Mouse (Mus musculus) intestine, embryonic 16.5 days (tissue): ENCODE data around the gene Adgrg1. TPM values are rescaled to one million over a fixed set of nuclear protein-coding genes. Genes with fewer than 3 reads are reported as not detected.

ENCODE experiments used
- ATAC-seq: fragments of 200-750 bp; cut with Nextera tagmentation; 2 replicates; pipeline ENCODE4 v1.8.0; 2017; ENCODE audit warnings: moderate TSS enrichment, moderate library complexity
- H3K27ac ChIP-seq: fragments of 300-500 bp; sonication (generic); 2 replicates; pipeline ENCODE4 v1.5.1; 2014; ENCODE audit warnings: mild to moderate bottlenecking, low read length
- H3K27me3 ChIP-seq: fragments of 300-500 bp; sonication (generic); replicated peaks from 2 replicates; pipeline ENCODE4 v1.6.1; 2014; ENCODE audit warnings: low read length, control low read depth, mixed read lengths; ENCODE audit not compliant: control insufficient read depth, insufficient read depth
- H3K36me3 ChIP-seq: fragments of 300-500 bp; sonication (generic); 2 replicates; pipeline ENCODE4 v1.6.1; 2014; ENCODE audit warnings: low read length, control low read depth; ENCODE audit not compliant: control insufficient read depth, insufficient read depth
- H3K4me1 ChIP-seq: fragments of 300-500 bp; sonication (generic); 2 replicates; pipeline ENCODE4 v1.6.1; 2014; ENCODE audit warnings: low read length, control low read depth, mixed read lengths; ENCODE audit not compliant: control insufficient read depth, insufficient read depth
- H3K4me2 ChIP-seq: fragments of 300-500 bp; sonication (generic); 2 replicates; pipeline ENCODE4 v1.6.1; 2014; ENCODE audit warnings: low read depth, low read length, control low read depth
- H3K4me3 ChIP-seq: fragments of 300-500 bp; sonication (generic); 2 replicates; pipeline ENCODE4 v1.5.1; 2014; ENCODE audit warnings: mild to moderate bottlenecking, low read length
- H3K9ac ChIP-seq: fragments of 300-500 bp; sonication (generic); 2 replicates; pipeline ENCODE4 v1.6.1; 2014; ENCODE audit warnings: low read depth, low read length
- H3K9me3 ChIP-seq: fragments of 300-500 bp; sonication (generic); 2 replicates; pipeline ENCODE4 v1.6.1; 2016; ENCODE audit warnings: low read length, control low read depth; ENCODE audit not compliant: control insufficient read depth
- WGBS: fragments of 180-500 bp; shearing (Covaris S2); extraction: QIAGEN DNeasy Blood & Tissue Kit; methylation state at CpG from one replicate; pipeline ENCODE4 v1.1.7; 2014; 5-methylcytosine and 5-hydroxymethylcytosine counted together
- polyA plus RNA-seq: library from polyadenylated mRNA; unstranded; fragments of >200 nt; fragmentation: Nextera tagmentation; extraction: Ambion mirVana; gene quantifications from 2 replicates; pipeline ENCODE4 v1.2.1, GENCODE M21; 2015

The Adgrg1 gene
- polyA plus RNA-seq, 1 experiment from 2014 or later, result 24.4 TPM

DNA sequence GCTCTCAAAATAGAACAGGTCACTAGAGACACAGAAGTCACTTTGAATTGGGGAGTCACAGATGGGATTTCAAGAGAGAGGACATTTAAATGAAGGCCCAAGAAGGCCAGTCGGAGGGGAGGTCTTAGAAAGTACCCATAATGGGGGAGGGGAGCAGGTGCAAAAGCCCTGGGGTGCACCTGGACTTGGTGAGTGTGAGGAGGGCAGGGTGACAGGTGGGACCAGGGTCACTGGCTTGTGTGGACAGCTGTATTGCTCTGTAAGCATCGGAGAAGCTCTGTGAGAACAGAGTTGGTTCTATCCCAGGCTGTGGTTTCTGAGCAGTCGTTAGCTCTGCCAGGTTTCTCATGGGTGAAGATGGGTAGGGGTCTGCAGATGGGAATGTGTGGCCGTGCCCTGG, 17.5 kb downstream of the Adgrg1 start:
- no peak overlapping the region for H3K4me2 ChIP-seq
- no peaks in the 10 kb centered on the region for H3K27me3 ChIP-seq
- peak overlapping the region; percentile 67; the same call in 1 of the 2 replicates for H3K27ac ChIP-seq
- H3K9me3 ChIP-seq, result no peaks in the 10 kb centered on the region
- no peaks in the 10 kb centered on the region for H3K36me3 ChIP-seq
- WGBS, result 84% methylated on average over 4 of the region's 4 CpGs
- H3K4me1 ChIP-seq, result peaks cover 37% of the 10 kb centered on the region
- ATAC-seq, result no peak
- H3K4me3 ChIP-seq, result no peak overlapping the region
- H3K9ac ChIP-seq, result no peak overlapping the region

DNA sequence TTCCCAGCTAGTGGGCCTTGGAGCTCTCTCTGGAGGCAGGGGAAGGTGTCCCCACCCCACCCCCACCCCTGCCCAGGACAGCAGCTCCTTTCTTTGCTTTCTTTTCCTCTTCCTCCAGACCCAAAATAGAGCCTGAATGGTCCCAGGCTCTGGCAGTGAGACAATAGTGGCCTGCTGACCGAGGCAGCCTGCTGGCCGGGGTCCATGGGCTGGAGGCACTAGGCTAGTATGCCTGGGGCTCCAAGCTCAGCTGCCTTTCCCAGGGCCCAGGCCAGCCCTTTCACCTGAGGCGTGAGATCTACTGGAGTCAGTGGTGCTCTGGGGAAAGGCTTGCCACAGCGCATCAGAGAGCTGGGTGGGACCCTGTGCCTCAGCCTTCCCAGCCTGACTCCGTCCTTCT, 18.0 kb downstream of the Adgrg1 start:
- H3K36me3 ChIP-seq, result no peaks in the 10 kb centered on the region
- 55% methylated on average over 5 of the region's 5 CpGs for WGBS
- H3K9ac ChIP-seq, result no peak overlapping the region
- H3K9me3 ChIP-seq, result no peaks in the 10 kb centered on the region
- no peak overlapping the region for H3K4me2 ChIP-seq
- no peaks in the 10 kb centered on the region for H3K27me3 ChIP-seq
- H3K4me3 ChIP-seq, result no peak overlapping the region
- peak overlapping the region; percentile 67 for H3K27ac ChIP-seq
- peak; percentile 30; the same call in 1 of the 2 replicates for ATAC-seq
- peaks cover 43% of the 10 kb centered on the region for H3K4me1 ChIP-seq

DNA sequence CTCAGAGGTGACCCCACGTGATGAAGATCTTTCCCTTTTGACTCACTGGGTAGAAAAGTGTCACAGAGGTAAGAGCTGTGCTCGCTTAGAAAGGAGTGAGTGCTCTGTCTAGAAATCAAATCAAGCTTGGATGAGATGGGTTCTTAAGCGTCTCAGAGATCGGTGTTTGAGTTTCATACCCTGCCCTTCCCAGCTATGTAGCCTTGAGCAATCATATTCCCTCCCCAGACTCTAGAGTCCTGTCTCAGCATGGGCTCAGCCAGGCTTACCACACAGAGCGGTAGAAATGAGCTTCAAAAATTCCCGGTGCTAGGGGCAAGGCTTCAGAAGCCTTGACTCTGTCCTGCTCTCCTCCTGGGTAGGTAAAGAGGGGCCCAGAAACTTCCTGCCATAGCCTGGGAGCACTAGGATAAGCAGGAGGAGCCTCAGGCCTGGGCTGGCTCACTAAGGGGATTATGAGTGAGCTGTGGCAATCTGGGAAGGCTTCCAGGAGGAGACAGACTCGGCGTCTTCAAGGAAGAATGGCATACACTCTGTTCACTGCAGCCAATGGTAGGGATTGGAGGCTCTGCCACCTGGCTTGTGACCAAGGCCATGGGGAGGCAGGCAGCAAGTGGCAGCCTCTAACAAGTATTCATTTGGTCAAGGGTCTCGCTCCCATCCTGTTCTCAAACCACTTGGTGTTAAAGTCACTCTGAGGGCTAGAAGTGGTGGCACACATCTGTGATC, 18.6 kb downstream of the Adgrg1 start:
- Histone ChIP-seq H3K4me1 (peaks cover 44% of the 10 kb centered on the region), H3K9me3 (no peaks in the 10 kb centered on the region), H3K9ac (no peak overlapping the region), H3K36me3 (no peaks in the 10 kb centered on the region), H3K27me3 (no peaks in the 10 kb centered on the region), H3K27ac (peak overlapping the region; percentile 67), H3K4me2 (no peak overlapping the region), H3K4me3 (no peak overlapping the region)
- ATAC-seq, result no peak
- 71% methylated on average over 9 of the region's 9 CpGs for WGBS

DNA sequence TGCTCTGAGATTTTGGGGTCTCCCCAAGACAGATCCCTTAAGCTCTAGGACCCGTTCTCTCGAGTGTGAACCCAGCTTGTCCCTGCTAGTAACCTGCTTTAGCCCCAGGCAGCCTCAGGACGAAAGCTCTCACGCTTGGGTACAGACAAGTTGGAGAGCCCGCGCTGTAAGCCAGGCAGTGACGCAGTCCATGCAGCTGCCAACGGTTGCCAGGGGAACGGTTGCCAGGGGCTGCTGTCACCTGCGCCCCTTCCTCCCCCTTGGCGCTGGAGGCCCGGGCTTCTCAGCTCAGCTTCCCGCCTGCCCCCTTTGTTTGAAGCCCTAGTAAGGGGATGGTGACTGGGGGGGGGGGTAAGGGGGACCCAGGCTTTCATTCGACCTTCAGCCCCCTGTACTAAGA, 19.5 kb downstream of the Adgrg1 start:
- no peak overlapping the region for H3K4me3 ChIP-seq
- no peak overlapping the region for H3K9ac ChIP-seq
- no peaks in the 10 kb centered on the region for H3K9me3 ChIP-seq
- no peaks in the 10 kb centered on the region for H3K27me3 ChIP-seq
- 11% methylated on average over 14 of the region's 14 CpGs for WGBS
- ATAC-seq, result no peak
- peaks cover 44% of the 10 kb centered on the region for H3K4me1 ChIP-seq
- H3K4me2 ChIP-seq, result no peak overlapping the region
- H3K27ac ChIP-seq, result no peak overlapping the region
- H3K36me3 ChIP-seq, result no peaks in the 10 kb centered on the region

- WGBS, result 42% methylated on average over 1 of the region's 1 CpGs
- ATAC-seq, result no peak
- no peak overlapping the region for H3K9ac ChIP-seq
Observed at GRCm38 (mm10) chr8:94994510-94994909, 20.0 kb downstream of the Adgrg1 start.

GRCm38 (mm10) chr8:94995336-94995893, 20.9 kb downstream of the Adgrg1 start:
- H3K36me3 ChIP-seq, result no peaks in the 10 kb centered on the region
- no peak overlapping the region for H3K9ac ChIP-seq
- H3K27me3 ChIP-seq, result no peaks in the 10 kb centered on the region
- H3K27ac ChIP-seq, result no peak overlapping the region
- H3K4me3 ChIP-seq, result no peak overlapping the region
- 68% methylated on average over 5 of the region's 5 CpGs for WGBS
- no peaks in the 10 kb centered on the region for H3K9me3 ChIP-seq
- no peak for ATAC-seq
- H3K4me1 ChIP-seq, result peaks cover 50% of the 10 kb centered on the region
- no peak overlapping the region for H3K4me2 ChIP-seq

More at GRCm38 (mm10) chr8:94994510-94994909, 20.0 kb downstream of the Adgrg1 start:
- Histone ChIP-seq H3K27ac (no peak overlapping the region), H3K9me3 (no peaks in the 10 kb centered on the region), H3K4me3 (no peak overlapping the region), H3K27me3 (no peaks in the 10 kb centered on the region), H3K36me3 (no peaks in the 10 kb centered on the region), H3K4me2 (no peak overlapping the region), H3K4me1 (peaks cover 44% of the 10 kb centered on the region)

GRCm38 (mm10) chr8:94996037-94996436, 21.5 kb downstream of the Adgrg1 start:
- Histone ChIP-seq H3K36me3 (no peaks in the 10 kb centered on the region), H3K9me3 (no peaks in the 10 kb centered on the region), H3K4me2 (no peak overlapping the region), H3K4me3 (no peak overlapping the region), H3K9ac (no peak overlapping the region), H3K4me1 (peaks cover 53% of the 10 kb centered on the region), H3K27ac (no peak overlapping the region), H3K27me3 (no peaks in the 10 kb centered on the region)
- ATAC-seq, result no peak
- WGBS, result 68% methylated on average over 12 of the region's 12 CpGs

DNA sequence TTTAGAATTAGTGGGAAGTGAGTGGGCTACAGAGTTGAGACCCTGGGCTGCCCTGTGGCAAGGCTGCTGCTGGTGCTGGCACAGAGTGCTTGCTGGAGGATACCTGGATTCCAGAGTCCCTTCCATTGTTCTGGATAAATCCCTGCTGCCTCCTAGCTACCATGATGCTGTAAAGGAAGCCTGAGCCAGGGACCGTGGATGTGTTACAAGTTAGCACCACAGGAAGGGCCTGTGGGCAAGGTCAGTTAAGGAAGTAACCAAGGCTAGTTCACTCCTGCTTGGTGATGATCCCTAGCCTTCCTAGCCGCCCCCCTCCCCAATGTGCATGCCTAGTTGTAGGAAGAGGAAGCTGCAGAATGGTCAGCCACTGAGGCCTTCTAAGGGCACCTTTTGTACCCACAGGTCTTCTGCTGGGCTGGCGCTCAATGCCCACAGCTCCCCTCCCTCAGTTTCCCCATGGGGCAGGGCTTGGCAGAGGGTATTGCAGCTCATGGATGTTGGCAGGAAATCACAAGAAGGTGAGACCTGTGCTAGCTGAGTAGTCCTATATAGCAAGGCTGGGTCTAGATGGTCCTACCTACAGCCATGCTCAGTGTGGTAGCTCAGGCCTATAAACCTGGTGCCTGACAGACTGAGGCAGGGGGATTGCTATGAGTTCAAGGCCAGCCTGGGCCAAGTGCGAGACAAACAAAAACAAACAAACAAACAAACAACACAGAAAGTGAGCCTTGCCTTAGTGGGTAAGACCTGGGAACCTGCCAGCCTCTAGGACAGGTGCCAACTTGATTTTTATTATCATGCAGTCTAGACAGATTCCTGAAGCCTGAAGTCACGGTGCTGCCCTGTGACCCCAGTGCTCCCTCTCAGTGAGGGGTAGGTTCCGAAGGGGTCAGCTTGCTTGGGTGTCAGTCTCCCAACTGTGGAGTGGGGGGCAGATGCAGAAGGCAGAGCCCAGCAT, 22.6 kb downstream of the Adgrg1 start:
- 57% methylated on average over 6 of the region's 6 CpGs for WGBS
- no peak overlapping the region for H3K27ac ChIP-seq

DNA sequence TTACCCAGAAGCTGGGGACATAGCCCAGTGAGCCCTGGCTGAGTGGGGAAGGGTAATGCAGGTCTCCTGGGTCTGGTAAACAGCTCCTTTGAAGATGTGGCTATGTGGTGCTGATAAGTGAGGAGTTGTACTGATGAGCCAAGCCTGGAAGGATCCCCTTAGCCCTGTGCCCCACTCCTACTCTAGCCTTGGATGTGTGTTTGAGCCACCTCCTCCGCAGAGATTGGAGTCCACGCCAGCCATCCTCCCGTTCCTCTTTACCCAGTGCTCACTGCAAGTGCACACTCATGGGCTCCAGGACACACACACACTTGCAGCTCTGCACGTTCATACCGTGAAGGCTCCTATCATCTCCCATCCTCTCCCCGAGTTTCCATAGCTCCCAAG, 23.3 kb downstream of the Adgrg1 start:
- H3K27me3 ChIP-seq, result no peaks in the 10 kb centered on the region
- no peak overlapping the region for H3K4me3 ChIP-seq
- H3K27ac ChIP-seq, result no peak overlapping the region
- peaks cover 44% of the 10 kb centered on the region for H3K4me1 ChIP-seq
- WGBS, result 65% methylated on average over 6 of the region's 6 CpGs
- no peaks in the 10 kb centered on the region for H3K9me3 ChIP-seq
- H3K4me2 ChIP-seq, result no peak overlapping the region
- ATAC-seq, result no peak
- no peaks in the 10 kb centered on the region for H3K36me3 ChIP-seq
- H3K9ac ChIP-seq, result no peak overlapping the region

More for the DNA sequence above, 22.6 kb downstream of the Adgrg1 start:
- Histone ChIP-seq H3K9me3 (no peaks in the 10 kb centered on the region), H3K4me1 (peaks cover 50% of the 10 kb centered on the region), H3K27me3 (no peaks in the 10 kb centered on the region), H3K4me2 (no peak overlapping the region), H3K9ac (no peak overlapping the region), H3K4me3 (no peak overlapping the region), H3K36me3 (no peaks in the 10 kb centered on the region)
- no peak for ATAC-seq
